Mouse (Mus musculus): ENCODE results near the gene Mctp2.

DNA sequence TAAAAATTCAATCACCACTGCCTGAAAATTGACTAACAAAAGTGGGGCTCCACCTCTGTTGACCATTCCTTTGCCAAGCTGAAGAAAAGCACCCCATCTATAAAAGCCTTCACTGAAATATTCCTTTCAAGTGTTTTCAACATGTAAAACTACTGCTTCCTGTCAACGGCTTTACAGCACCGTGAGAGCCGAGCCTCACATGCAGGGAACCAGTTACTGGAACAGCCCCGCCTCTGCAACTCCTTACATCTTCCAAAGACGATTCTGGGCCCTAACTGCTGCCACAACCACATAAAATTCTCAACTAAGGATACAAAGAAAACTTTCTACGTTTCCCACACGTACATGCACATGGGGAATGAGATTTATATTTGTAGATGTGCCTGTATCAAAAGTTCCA lies 88.4 kb downstream of the Mctp2 start:
- no peak for TF ChIP-seq CTCF (IDR thresholded peaks at IDR 0.05; ENCODE audit: insufficient read depth, low read length)
- TF ChIP-seq POLR2A (IDR thresholded peaks at IDR 0.05; ENCODE audit: borderline replicate concordance, extremely low read depth, low read depth, low read length): no peak
